Mouse (Mus musculus) liver, adult (tissue): Measurements from ENCODE around the gene Slc35f3.

ENCODE experiments used
- GATA4 ChIP-seq: IDR thresholded peaks from 2 replicates; pipeline ENCODE4 v1.6.1; 2014; ENCODE audit warnings: mild to moderate bottlenecking, low read length; ENCODE audit not compliant: insufficient replicate concordance

Slc35f3 gene

DNA sequence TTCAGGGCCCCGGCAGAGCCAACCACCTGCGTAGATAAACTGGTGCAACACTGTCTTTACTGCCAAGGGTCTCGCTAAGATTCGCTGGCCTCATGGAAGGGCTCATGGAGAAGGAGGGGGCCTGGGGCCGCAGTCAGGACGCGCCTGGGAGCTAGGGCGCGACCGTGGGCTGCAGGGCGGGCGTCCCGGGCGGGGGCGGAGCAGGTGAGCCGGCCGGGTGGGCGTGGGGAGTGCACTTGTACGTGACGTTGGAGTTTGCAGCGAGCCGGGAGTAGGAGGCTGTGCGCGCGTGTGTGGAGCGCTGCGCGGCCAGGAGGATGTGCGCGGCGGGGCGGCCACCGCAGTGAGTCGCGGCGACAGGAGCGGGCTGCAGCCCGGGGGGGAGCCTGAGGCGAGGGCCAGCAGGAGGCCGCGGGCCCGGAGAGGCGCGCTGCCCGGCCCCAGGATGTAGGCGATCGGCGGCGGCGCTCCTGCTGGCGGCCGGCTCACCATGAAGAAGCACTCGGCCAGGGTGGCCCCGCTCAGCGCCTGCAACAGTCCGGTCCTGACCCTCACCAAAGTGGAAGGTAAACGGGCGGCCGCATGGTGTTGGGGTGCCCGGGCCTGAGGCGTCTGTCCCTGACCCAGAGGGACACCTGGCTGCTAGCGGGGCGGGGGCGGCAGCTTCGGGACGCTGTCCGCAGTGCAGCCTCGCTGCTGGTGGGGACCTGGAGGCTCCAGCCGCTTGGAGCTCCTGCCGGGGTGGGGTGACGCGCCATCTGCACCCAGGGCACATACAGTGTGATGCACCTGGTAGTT is at the start of gene Slc35f3:
TSS of gene Slc35f3 (plus strand) at position 263 of the 798 bp plus-strand sequence.
- TF ChIP-seq GATA4 = no peak

DNA sequence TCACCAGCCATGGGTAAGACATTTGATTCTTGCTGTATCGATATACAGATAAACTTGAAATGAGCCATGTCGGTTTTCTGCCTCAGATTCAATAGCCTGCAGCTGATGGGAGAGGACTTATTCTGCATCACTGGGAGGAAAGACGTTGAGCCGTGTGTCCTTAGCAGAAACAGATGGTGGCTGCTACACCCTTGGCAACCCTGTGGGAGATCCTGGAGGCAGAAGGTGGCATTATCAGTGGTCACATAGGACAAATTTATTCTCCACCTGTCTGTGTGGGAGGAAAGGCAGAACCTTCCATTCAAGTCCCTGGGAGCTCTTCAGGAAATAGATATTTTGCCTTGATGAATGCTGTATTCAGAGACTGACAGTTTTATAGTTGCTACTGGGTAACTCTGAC is 47.9 kb upstream of the Slc35f3 start:
- no peak for TF ChIP-seq GATA4

DNA sequence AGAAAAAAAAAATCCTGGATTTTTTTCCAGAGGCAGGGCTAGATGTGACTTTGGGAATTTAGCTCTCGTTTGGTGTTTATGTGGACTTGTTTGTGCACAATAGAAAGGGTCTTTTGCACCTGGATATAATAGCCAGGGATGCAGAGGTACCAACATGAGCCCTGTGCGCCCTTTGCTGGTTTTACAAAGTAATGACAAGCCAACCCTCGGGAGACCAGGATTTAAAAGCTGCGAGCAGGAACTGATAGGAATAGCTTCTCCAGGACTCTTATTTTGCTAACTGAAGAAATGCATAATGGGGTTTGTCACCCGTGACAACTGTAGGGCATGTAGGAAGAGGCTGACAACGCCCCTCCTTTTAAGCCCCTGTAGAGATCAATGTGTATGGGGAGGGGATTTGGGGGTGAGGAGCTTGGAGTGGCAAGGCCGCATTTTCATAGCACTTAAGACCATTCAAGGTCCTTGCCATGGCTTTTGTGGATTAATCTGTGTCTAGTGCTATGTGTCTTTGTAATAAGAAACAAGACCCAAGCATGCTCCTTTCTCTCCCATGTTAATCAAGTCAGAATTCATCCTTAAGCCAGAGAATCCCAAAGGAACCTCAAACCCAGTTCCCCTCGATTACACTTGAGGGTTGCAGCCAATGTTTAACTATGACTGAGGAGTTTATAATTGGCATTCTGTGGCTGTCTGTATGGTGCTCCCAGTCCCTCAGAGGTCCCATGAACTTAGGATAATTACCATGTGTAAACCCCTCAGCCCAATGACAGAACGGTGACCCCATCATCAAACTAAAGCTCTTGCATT is 41.6 kb upstream of the Slc35f3 start:
- TF ChIP-seq GATA4 = no peak

DNA sequence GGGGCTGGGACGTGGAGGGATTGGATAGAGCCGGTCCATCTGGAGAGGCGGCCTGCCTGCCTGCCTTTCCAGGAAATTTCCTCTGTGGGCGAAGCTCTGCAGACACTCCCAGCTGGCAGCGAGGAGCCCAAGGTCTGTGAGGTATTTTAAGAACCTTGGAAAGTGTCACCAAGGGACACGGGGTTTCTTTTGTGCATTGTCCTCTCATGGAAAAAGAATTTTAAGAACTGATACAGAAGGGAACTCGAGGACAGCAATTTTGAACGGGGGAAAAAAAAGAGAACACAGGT is 41.0 kb upstream of the Slc35f3 start:
- TF ChIP-seq GATA4 = no peak

DNA sequence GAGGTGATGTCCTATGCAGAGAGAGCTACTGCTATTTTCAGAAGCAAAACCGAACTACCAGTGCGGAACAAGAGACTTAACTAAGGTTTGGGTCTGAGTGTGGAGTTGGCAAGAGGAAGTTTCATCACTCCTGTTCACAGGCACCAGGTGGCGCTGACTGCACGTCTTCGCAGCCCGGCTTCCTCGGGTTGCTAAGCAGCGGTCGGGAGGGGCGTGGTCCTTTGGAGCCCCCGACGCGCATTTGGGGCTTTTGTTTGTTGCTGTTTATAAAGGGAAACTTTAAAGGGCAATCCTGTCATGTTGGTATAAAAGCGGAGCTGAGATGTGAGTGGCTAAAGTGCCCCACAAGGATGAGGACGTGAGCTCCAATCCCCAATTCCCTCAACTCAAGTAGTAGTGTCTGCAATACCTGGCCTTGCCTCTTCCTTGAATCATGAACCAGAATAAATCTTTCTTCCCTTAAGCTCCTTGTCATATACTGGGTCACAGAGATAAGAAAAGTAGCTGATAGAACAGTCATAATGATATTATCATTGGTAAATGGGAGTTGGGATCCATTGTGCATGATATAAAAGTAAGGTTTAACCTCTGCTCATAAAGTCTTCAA is 40.1 kb upstream of the Slc35f3 start:
- TF ChIP-seq GATA4 = no peak

DNA sequence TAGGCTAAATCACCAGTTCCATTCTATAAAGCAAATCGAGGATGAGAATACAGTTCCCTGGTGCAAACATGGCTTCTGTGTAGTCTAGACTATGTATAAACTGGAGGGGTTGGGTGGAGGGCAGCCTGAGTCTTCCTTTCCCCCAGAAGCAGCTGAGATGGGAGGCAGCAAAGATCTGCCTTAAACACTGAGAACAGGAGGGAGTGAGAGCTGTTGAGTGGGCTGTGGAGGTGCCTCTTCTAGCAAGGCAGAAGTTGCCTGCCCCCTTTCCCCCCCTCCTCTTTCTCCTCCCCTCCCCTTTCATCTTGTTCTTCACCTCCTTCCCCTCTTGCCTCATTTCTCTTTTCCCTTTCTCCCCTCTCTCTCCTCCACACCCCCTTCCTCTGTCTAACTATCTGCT is 33.2 kb upstream of the Slc35f3 start:
- TF ChIP-seq GATA4 = no peak

DNA sequence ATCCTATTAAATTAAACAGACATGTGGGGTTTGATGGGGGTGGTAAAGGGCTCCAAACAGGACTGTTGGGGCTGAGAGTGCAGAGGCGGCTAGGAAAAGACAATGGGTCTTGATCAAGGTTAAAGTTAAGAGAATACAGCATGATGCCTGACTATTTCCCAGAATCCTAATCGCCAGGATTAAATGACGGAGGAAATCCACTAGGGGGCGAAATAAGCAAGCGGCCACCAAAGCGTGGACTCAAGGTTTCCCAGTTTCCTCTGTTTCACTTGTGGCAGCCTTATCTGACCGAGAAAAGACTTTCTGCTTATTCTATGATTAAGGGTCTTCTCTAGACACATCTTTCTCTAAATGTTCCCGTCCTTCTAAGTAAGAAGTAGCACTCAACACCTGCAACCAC is 31.2 kb upstream of the Slc35f3 start:
- no peak for TF ChIP-seq GATA4

DNA sequence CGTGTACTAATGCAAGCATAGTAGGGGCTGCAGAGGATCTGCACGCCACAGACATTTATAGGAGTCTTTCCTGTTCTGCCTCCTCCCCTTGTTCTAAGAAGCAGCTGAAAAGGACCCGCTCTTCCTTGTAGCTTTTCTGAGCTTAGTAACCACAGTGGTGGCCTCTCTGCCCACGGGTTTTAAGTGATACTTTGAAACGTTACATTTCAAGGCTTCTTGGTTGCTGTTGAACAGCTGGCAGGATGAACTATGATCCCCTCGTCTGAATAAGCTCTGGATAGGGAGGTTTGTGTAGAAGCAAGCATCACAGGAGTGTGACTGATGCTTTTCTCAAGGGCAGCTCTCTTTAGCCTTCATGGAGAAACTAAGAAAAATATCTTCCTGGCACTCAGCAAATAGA is 28.6 kb upstream of the Slc35f3 start:
- TF ChIP-seq GATA4 = no peak

DNA sequence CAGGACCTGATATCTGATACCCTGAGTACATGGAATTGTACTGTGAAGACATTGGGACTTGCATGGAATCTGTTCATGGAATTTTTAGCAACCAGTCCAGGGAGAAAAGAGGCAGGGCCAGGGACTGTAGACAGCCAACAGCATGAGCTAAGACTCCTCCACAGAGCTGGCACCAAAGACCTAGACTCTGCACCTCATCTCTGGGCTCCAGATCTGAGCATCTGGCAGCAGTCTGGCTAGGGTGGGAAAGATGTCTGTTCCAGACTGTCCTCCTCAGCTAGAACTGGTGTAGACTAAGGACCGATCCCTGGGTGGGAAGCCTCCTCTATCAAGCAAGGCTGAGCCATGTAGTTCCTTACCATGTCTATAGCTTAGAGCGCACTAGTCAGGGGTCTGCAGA is 25.9 kb upstream of the Slc35f3 start:
- no peak for TF ChIP-seq GATA4

DNA sequence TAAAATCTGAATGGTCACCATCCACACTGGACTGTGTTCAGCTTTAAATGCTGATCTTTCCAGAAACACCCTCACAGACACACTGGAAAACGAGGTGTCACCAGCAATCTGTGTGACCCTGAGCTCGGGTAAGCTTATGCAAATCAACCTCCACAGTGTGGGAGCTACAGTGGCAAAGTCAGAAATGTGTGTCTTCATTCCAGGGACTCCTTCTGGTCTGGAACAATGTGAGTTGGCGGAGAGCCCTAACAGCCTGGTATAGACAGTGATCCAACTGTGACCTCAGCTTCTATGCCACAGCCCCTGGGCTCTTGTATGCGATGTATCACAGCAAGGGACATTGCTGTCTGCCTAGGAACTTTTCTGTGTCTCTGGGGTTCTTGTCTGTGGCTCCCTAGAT is 25.3 kb upstream of the Slc35f3 start:
- no peak for TF ChIP-seq GATA4

DNA sequence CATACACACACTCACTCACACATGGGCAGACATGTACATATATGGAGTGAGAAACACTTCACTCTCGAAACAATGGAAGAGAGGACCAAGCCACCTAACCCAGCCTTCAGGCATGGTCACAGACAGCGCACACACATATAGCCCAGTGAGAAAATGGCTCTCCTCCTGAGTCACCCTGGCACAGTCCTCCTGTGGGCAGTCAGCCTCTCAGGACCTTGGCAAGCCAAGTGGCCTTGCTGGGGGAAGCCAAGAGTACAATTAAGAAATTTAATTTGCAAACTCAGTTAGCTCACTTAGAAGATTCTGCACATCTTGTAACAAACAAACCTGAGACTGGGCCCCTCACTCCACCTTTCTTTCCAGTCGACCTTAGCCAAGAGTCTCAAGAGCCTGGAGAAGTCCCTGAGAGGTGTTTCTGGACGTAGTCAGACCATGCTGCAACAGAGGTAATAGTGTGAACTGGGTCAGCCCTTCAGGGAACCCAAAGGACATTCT is 23.4 kb upstream of the Slc35f3 start:
- TF ChIP-seq GATA4 = no peak

DNA sequence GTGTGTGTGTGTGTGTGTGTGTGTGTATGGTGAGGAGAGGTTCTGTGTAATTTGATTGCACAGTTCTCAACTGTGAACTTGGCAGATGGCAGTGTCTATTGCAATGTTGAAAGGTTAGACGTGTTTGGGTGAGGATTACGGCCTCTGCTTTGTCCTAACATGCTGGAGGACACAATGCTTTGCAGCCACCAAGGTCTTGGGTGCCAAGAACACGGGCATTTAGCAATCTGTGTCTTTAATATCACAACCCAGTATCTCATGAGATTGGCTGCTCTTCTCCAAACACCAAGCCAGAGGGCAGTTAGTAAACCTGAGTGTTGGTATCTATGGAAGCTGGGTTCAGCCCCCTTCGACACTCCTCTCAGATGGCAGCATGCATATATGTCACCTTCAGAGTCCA is 22.5 kb upstream of the Slc35f3 start:
- TF ChIP-seq GATA4 = no peak

DNA sequence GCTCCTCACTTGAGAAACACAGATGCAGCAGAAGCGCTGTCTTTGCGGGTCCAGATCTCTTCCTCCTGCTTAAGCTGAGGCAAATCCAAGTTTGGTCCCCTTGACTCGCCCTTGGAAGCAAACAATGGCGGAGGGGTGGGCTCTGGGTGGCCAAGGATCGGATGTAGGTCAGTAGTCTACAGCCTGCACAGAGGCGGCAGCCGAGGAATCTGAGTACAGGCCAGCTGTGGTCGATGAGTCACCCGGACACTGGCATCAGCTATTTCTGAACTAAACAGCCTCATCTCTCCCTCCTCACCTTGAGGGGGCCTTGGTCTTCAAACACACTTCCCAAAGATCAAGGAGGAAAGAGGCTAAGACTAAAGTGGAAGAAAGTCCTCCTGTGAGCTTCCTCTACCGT is 6.4 kb upstream of the Slc35f3 start:
- TF ChIP-seq GATA4 = no peak

DNA sequence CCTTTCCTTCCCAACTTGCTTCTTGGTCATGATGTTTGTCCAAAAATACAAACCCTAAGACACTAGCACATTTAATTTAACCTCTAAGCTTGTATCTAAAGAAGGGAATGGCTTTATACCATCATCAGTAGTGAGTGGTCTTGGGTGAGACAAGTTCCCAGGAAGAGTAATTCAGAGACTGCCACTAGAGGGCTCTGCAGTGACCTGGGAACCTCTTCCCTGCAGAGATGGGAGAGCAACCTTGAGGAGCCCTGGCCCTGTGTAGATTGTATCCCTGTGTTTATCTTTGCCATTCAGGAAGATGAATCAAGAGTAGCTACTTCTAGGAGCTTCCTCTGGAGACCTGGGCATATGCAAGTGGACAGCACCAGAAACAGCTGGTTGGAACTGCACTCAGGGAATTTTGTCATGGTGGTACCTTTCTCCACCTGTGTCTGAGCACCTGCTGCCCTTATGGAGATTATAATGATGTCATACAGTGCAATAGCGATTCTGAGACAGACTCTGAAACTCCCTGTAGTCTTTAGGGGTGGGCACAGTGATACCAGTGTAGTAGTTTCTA is 993 bp upstream of the Slc35f3 start:
- no peak for TF ChIP-seq GATA4

DNA sequence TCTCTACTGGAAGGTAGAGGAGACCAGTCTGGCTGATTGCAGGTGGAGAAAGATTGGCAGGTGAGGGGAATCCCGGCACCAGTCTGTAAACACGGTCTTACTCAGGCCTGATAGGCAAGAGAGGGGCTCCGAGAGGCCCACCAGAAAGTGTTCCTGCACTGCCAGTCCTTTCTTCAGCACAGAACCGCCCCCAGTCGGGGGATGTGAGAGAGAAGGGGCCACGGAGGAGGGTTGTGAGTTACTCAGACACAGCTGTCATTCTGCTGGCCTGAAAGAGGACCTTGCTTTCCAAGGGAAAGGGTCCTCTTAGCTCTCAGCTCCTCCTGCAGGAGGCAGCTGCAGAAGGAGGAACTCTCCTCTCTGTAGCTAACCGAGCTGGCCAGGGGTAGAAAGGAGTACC is 975 bp downstream of the Slc35f3 start:
- no peak for TF ChIP-seq GATA4

DNA sequence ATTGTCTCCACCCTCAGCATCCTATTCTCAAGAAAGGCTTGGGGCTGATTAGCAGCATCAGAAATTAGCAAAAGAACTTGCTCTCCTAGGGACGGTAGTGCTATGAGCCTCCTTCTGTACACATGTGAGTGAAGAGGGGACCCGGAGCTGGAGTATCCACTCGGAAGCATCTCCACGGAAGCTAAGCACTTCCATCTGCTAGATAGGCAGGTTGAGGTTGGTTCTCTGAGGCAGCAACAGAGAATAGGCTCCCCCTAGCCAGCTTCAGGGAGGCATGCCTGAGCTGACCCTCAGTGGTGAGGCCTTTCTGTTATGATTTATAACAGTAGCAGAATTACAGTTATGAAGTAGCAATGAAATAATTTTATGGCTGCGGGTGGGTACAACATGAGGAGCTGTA is 2.0 kb downstream of the Slc35f3 start:
- no peak for TF ChIP-seq GATA4
